Mouse (Mus musculus) kidney, postnatal 14 days (tissue): ENCODE measurements around the gene Nt5c.
"Not testable (repeated sequence)": the region's sequence is repeated elsewhere in the genome, so short reads cannot be mapped to it uniquely, and the experiment has no call there.

Experiments
- DNase-seq: peaks from one replicate; pipeline ENCODE4 v3.0.0; 2022; ENCODE audit warnings: mixed read lengths

Nt5c gene

GRCm38 (mm10) chr11:115463397-115463796 is 28.3 kb downstream of the Nt5c start:
- DNase-seq = peak; percentile 55

DNA sequence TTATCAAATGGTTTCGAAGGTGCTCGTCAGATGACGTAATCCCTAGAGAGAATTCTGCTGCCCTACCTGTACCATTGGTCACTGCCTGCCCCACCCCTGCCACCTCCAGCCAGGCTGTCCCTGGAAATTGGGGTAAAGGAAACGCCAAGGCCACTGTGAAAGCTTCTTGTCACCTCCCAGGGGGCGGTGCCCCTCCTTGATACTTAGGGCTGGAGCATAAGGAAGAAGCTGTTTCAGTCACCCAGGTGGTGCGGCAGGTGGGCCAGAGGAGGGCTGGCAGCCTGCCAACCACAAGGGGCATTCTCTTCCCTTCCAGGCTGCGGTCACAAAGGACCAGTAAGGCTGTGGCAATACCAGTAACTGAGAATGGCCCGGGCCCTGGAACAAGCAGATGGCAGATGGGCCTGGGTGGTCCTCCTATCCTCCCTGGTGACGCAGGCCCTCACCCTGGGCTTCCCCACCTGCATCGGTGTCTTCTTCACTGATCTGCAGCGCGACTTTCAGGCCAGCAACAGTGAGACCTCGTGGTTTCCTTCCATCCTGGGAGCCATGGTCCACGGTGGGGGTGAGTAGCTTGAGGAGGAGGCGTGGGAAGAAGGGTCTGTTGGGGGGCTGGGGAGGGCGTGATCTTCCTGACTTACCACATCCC is 29.3 kb downstream of the Nt5c start, which contains the start of gene Slc16a5:
Gene Slc16a5 (plus strand): TSS at position 232 of the 649 bp plus-strand sequence.
- DNase-seq = peak; percentile 60

DNA sequence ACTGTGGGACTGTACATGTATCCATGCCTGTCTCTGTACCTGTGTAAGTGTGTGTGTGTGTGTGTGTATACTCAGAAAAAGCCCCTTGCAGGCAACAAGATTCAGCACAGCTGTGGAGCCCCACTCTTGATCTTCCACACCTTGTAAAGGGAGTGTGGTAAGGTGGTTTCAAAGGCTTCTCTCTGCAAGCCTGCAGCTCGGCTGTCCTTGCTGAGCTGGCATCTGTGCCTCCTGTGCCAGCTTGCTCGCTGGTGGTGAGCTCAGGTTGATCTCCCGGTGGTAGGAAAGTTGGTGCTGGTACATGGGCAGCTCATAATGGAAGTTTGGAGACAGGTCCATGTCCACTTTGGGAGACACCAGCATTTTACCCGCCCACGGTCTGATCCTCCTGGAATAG is 29.8 kb downstream of the Nt5c start:
- DNase-seq = no peak

GRCm38 (mm10) chr11:115460976-115461375 is 30.7 kb downstream of the Nt5c start:
- DNase-seq = peak; percentile 22

- peak; percentile 77 for DNase-seq
Measured at GRCm38 (mm10) chr11:115457405-115457804, 34.3 kb downstream of the Nt5c start.

GRCm38 (mm10) chr11:115456182-115456581 is 35.5 kb downstream of the Nt5c start:
- no peak for DNase-seq

- DNase-seq = no peak
Measured at GRCm38 (mm10) chr11:115455619-115456018, 36.0 kb downstream of the Nt5c start.

GRCm38 (mm10) chr11:115454822-115455221 is 36.8 kb downstream of the Nt5c start:
- not testable (repeated sequence) for DNase-seq

DNA sequence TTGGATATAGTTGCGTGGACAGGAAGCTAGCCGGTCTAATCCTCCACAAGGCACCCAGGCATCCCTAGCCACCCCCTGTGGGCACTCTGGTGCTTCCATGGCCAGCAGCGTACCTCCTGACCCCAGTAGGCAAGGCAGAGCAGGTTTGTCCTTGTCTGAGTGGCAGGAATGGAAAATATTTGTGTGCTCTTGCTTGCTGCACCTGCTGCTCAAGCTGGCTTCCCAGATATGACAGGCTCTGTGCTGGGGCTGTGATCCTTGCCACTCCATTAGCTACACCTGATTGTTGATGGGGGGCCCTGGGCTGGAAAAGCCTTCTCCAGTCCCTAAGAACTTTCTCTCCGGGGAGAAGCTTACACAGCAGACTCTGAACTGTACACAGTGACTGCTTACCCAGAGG is 38.4 kb downstream of the Nt5c start:
- DNase-seq = no peak

DNA sequence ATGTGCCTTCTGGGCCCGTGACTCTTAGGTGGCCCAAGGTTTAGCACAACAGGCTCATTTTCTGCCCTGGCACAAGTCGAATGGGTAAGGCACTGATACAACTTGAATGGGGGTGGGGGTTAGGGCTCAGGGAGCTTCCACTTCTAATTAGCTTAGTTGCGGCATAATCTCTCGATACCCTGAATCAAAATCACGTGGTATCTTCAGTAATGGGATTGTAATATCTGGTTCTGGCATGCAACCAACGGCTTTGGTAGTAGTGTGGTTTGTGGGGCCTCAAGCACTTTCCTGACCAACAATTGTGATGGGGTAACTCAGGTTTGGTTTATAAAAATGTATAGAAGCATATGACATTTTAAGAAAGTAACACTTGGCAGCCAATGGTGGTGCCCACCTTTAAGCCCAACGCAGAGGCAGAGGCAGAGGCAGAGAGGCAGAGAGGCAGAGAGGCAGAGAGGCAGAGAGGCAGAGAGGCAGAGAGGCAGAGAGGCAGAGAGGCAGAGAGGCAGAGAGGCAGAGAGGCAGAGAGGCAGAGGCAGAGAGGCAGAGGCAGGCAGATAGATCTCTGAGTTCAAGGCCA is 39.3 kb downstream of the Nt5c start:
- DNase-seq = no peak

GRCm38 (mm10) chr11:115451781-115452241 is 39.9 kb downstream of the Nt5c start:
- no peak for DNase-seq

- no peak for DNase-seq
Measured at GRCm38 (mm10) chr11:115450176-115450575, 41.5 kb downstream of the Nt5c start.

DNA sequence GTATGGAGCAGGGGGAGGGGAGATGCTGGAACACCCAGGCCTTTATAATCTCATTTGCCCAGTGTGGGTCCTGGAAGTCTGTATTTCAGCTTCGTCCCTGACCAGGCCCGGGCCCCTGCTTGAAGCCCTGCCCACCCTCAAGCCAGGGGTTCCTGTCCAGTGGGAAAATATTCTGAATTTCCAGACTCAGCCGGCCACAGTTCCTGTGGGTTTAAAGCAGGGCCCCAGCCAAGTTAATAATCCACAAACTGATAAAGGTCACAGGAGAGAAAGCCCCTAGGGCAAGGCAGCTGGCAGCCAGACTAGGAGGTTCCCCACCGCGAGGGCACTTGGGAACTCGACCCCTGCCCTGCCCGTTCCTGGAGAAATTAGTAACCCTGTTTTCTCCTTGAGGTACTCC is 42.7 kb downstream of the Nt5c start:
- DNase-seq = peak; percentile 90

GRCm38 (mm10) chr11:115448075-115448474 is 43.6 kb downstream of the Nt5c start:
- peak; percentile 77 for DNase-seq

GRCm38 (mm10) chr11:115447321-115447885 is 44.3 kb downstream of the Nt5c start:
- DNase-seq = no peak

DNA sequence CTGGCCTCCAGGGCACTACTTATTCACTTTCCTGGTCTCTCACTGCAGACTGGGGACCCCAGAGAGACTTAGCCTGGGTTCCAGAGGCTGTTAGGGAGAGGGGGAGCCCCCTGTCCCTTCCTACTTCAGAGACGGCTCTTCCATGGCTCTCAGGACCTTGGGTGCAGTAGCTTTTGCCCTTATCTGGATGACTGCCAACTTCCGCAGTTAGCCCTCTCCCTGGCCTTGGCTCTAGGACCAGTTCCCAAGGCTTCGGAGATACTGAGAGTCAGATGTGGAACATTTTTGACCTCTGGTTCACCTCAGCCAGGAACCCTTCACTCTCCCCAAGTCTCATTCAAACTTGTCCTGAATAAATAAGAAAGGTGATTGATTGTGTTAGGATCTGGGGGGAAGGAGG is 44.8 kb downstream of the Nt5c start:
- DNase-seq = peak; percentile 74

GRCm38 (mm10) chr11:115441417-115441816 is 50.2 kb downstream of the Nt5c start:
- no peak for DNase-seq
